Mouse (Mus musculus) ES-E14 (cell line): ENCODE measurements at regions not wholly inside any gene's neighbourhood (a gene's known extent, or its start where the extent isn't known, plus 50 kb on each side); places are given as distances from the start of the nearest gene placed in this dataset.
A peak's percentile ranks its signal among the peaks of the same experiment; 100 is the strongest.

ENCODE experiments used
- DNase-seq: peaks from one replicate; pipeline ENCODE4 v3.0.0-alpha.2; 2013; ENCODE audit warnings: low read depth, low spot score
- H3K27ac ChIP-seq: 2 replicates; pipeline ENCODE4 v1.5.1; 2012; ENCODE audit warnings: low read depth, mild to moderate bottlenecking, low read length, moderate library complexity, mixed read lengths; ENCODE audit not compliant: poor library complexity, insufficient read depth, severe bottlenecking
- H3K36me3 ChIP-seq: 2 replicates; pipeline ENCODE4 v1.6.1; 2012; ENCODE audit warnings: mild to moderate bottlenecking, low read length, moderate library complexity, mixed read lengths; ENCODE audit not compliant: control insufficient read depth, poor library complexity, insufficient read depth, severe bottlenecking
- H3K4me1 ChIP-seq, 2 experiments: fragments of 150-350 bp in 1 of 2; sonication (generic) in 1 of 2; 2 replicates each; pipeline ENCODE4 v1.6.1; 2012; ENCODE audit warnings: low read length in 2 of 2, mild to moderate bottlenecking in 1 of 2, mixed read lengths in 1 of 2; ENCODE audit not compliant: control insufficient read depth in 2 of 2, insufficient read depth in 2 of 2, poor library complexity in 1 of 2
- H3K4me3 ChIP-seq, 2 experiments: fragments of 150-350 bp in 1 of 2; sonication (generic) in 1 of 2; 2 replicates each; pipeline ENCODE4 v1.5.1; 2012; ENCODE audit warnings: low read length in 2 of 2, low read depth in 1 of 2, mild to moderate bottlenecking in 1 of 2, mixed read lengths in 1 of 2; ENCODE audit not compliant: insufficient read depth in 1 of 2, poor library complexity in 1 of 2, severe bottlenecking in 1 of 2
- H3K9ac ChIP-seq: 2 replicates; pipeline ENCODE4 v1.6.1; 2012; ENCODE audit warnings: low read depth, mild to moderate bottlenecking, low read length, mixed read lengths; ENCODE audit not compliant: poor library complexity, insufficient read depth, severe bottlenecking
- H3K9me3 ChIP-seq: fragments of 150-350 bp; sonication (generic); 2 replicates; pipeline ENCODE4 v1.6.1; 2012; ENCODE audit warnings: low read depth, mild to moderate bottlenecking, low read length; ENCODE audit not compliant: control insufficient read depth, insufficient read depth
- CHD2 ChIP-seq: IDR thresholded peaks from 2 replicates; pipeline ENCODE4 v1.6.1; 2014; ENCODE audit warnings: mild to moderate bottlenecking, low read depth, low read length, inconsistent platforms
- HCFC1 ChIP-seq: IDR thresholded peaks from 2 replicates; pipeline ENCODE4 v1.6.1; 2012; ENCODE audit warnings: low read length, inconsistent platforms, borderline replicate concordance; ENCODE audit not compliant: insufficient read depth
- MAFK ChIP-seq: IDR thresholded peaks from 2 replicates; pipeline ENCODE4 v1.6.1; 2014; ENCODE audit warnings: mild to moderate bottlenecking, low read depth, low read length, inconsistent platforms; ENCODE audit not compliant: insufficient read depth
- ZC3H11A ChIP-seq: IDR thresholded peaks from 2 replicates; pipeline ENCODE4 v1.6.1; 2012; ENCODE audit warnings: low read depth, mild to moderate bottlenecking, inconsistent platforms, low read length, borderline replicate concordance
- ZNF384 ChIP-seq: IDR thresholded peaks from 2 replicates; pipeline ENCODE4 v1.6.1; 2012; ENCODE audit warnings: low read depth, low read length, inconsistent platforms
- in situ Hi-C, 2 experiments: fragments of 600-800 bp; cut with MboI; formaldehyde crosslinking; loops; one replicate each; pipeline ENCODE4 v1.15.1; 2025; ENCODE audit warnings: low sequenced_read_pairs in 2 of 2, inconsistent platforms in 1 of 2; ENCODE audit not compliant: unreplicated experiment in 2 of 2

DNA sequence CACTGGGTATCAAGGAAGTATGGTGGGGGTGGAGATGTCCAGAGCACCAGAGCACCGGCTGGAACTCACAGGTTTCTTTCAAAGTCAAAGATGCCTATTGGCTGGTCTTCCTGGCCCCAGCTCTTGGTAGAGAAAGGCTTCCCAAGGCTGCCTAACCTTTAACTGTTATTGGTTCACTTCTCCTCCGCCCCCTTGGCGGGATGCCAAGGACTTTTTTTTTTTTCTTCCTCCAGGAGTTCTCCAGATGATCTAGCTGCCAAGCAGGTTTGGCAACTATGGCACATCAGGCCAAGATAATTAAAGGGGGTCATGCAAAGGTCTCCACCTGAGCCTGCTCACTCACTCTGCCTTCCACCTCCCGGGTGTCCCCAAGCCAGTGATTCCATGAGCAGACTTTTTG lies 67.5 kb downstream of the Sc5d start:
- Histone ChIP-seq H3K4me1 (peaks cover 0 to 14% of the 10 kb centered on the region in 2 experiments; a peak in 3 of 4 replicates), H3K9ac (peak overlapping the region; percentile 14; the same call in 1 of the 2 replicates), H3K36me3 (no peaks in the 10 kb centered on the region), H3K4me3 (0 out of 4 replicates have a peak overlapping the region, but pooled peaks have one; percentile 23 to 53), H3K27ac (peak overlapping the region; percentile 85; the same call in 1 of the 2 replicates), H3K9me3 (no peaks in the 10 kb centered on the region)
- in situ Hi-C loops = no loop called here
- TF ChIP-seq ZNF384 (peak; percentile 98), CHD2 (peak; percentile 63), MAFK (peak; percentile 42; the same call in 1 of the 2 replicates), ZC3H11A (no peak), HCFC1 (no peak)
- DNase-seq = peak; percentile 67

DNA sequence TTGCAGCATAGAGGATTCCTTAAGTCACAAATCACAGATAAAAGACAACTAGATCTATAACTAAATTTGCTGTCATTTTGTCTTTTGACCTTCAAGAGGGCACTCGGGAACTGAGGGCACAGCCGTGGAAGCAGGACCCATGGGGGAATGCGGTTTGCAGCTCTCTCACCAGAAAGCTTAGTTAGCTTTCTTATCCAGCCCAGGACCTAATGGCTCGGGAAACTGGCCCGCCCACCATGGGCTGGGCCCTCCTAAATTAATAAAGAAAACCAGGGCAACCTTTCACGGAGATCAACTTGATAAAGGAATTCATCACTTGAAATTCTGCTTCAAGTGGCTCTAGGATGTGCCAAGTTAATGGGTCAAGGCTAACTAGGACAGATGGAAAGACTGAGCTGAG lies 67.9 kb downstream of the Sc5d start:
- Histone ChIP-seq H3K4me1 (peaks cover 0 to 17% of the 10 kb centered on the region in 2 experiments; a peak in 3 of 4 replicates), H3K36me3 (no peaks in the 10 kb centered on the region), H3K9me3 (no peaks in the 10 kb centered on the region), H3K9ac (peak overlapping the region; percentile 14; the same call in 1 of the 2 replicates), H3K4me3 (peak overlapping the region; percentile 23 to 53), H3K27ac (peak overlapping the region; percentile 85)
- in situ Hi-C loops = no loop called here
- DNase-seq = no peak
- TF ChIP-seq MAFK (no peak), CHD2 (no peak), ZC3H11A (no peak), HCFC1 (no peak), ZNF384 (no peak)

DNA sequence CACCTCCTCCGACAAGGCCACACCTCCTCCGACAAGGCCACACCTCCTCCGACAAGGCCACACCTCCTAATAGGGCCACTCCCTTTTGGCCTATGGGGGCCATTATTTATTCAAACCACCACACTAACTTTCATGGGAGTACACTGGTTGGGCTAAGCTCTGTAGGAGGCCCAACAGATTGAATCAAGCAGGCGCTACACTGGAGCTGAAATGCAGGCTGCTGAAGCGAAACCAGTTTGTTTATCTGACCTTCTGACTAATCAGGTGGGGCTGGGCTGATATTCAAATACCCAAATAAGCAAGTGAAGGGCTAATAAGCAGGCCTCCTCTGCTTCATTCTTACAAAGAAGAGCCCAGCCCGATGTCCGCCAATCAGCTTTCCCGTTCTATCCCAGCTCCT lies 68.4 kb downstream of the Sc5d start:
- Histone ChIP-seq H3K27ac (peak overlapping the region; percentile 85), H3K36me3 (no peaks in the 10 kb centered on the region), H3K4me3 (peak overlapping the region; percentile 23 to 53; a peak in 3 of 4 replicates), H3K9ac (no peak overlapping the region), H3K4me1 (peaks cover 0 to 19% of the 10 kb centered on the region in 2 experiments; a peak in 3 of 4 replicates), H3K9me3 (no peaks in the 10 kb centered on the region)
- in situ Hi-C loops = no loop called here
- DNase-seq = no peak
- TF ChIP-seq ZNF384 = 0 out of 2 replicates have a peak, but pooled peaks have one; percentile 18
- no peak for TF ChIP-seq CHD2

DNA sequence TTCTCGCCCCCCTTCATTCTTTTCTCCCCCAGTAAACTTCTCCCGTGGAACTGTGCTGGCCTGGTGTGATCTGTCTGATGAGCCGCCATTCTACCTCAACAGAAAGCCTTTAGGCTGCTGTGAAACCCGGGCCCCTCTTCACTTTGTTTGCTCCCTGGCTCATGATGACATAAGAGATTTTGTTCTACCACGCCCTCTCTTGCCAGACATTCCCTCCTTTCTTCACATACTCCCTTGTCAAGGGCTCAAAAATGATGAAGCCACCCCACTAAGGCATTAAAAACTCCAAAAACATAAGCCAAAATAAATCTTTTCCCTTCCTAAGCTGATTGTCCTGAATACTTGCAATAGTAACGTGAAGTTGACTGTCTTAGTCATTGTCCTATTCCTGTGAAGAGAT lies 69.1 kb downstream of the Sc5d start:
- Histone ChIP-seq H3K9me3 (no peaks in the 10 kb centered on the region), H3K36me3 (no peaks in the 10 kb centered on the region), H3K4me1 (peaks cover 0 to 19% of the 10 kb centered on the region in 2 experiments; a peak in 3 of 4 replicates), H3K27ac (no peak overlapping the region), H3K9ac (no peak overlapping the region), H3K4me3 (no peak overlapping the region)
- no peak for DNase-seq
- no peak for TF ChIP-seq CHD2
- no peak for TF ChIP-seq MAFK
- TF ChIP-seq HCFC1 = no peak
- TF ChIP-seq ZC3H11A = no peak
- no peak for TF ChIP-seq ZNF384
- in situ Hi-C loops = no loop called here

DNA sequence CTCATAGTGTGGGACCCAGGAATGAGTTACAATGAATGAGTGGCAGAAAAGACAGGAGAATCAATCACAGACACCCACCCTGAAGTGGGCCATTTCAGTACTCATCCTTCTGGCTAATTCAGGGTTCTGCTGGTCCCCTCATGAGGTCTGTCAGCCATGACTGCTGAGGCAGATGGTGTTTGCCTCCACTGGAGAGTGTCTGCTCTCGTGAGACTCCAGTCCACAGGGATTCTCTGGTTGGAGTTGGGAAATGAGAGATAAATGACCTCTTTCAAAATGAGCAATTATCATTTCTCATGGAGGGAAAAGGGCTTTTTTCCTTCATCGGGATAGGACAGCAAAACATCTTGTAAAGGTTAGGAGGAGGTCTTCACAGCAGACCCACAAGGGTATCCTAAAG lies 69.9 kb downstream of the Sc5d start:
- H3K36me3 ChIP-seq = no peaks in the 10 kb centered on the region
- no peaks in the 10 kb centered on the region for H3K9me3 ChIP-seq
- H3K9ac ChIP-seq = no peak overlapping the region
- H3K4me1 ChIP-seq = peaks cover 0 to 19% of the 10 kb centered on the region in 2 experiments; a peak in 3 of 4 replicates
- TF ChIP-seq MAFK (no peak), HCFC1 (no peak), ZC3H11A (no peak), ZNF384 (no peak), CHD2 (no peak)
- no peak overlapping the region for H3K27ac ChIP-seq
- no peak for DNase-seq
- in situ Hi-C loops = no loop called here
- no peak overlapping the region for H3K4me3 ChIP-seq
